Mouse (Mus musculus) kidney, adult 2 months (tissue): ENCODE data around the gene Gm6614.

ENCODE experiments used
- CTCF ChIP-seq: fragments of 200-500 bp; conservative IDR thresholded peaks from 2 replicates; pipeline ENCODE4 v1.5.1; 2011; ENCODE audit warnings: low read depth, mild to moderate bottlenecking, control low read depth, low read length, moderate library complexity, mixed read lengths; ENCODE audit not compliant: insufficient read depth, insufficient read length
- POLR2A ChIP-seq: fragments of 200-500 bp; IDR thresholded peaks from one replicate; pipeline ENCODE4 v1.6.1; 2011; ENCODE audit warnings: low read depth, low read length, control low read depth

- TF ChIP-seq CTCF: no peak
- no peak for TF ChIP-seq POLR2A
Observed at GRCm38 (mm10) chr6:141946862-141947261, 64.4 kb downstream of the Gm6614 start, which contains the start of gene Slco1a1.
